Mouse (Mus musculus): ENCODE data around the gene Rtl5. TPM values are rescaled to one million over a fixed set of nuclear protein-coding genes. Genes with fewer than 3 reads are reported as not detected.

Rtl5 gene
- polyA plus RNA-seq, 1 experiment from 2014 or later: 4.6 TPM

DNA sequence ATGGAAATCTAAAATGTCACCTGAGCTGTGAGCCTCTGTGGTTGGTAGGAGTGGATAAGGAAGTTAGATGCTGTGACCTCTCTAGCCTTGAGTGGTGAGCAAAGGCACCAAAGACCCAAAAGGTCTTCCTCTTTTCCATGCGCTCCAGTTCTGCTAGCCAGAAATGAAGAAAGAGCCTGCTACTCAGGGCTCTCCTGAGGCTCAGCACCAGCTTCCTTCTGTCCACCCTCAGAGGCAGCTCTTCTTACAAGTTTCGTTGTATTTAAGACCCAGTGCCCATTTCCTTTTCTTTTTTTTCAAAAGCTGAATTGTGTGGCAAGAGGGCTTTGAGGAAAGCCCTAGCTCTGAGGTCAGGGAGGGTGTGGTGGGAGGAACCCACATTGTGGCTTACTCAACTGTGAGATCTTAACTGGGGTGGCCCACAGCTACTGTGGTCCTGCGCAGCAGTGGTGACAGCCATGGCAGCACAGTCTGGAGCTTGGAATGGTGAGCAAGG lies 34.2 kb downstream of the Rtl5 start:
- DNase-seq (ENCODE audit: low spot score) (no peak), ATAC-seq (replicated peaks; ENCODE audit: low FRiP score) (no peak)
- Histone ChIP-seq H3K9me3 (ENCODE audit: control insufficient read depth, low read length) (no peaks in the 10 kb centered on the region), H3K4me2 (ENCODE audit: low read depth, low read length, severe bottlenecking) (no peak overlapping the region), H3K27me3 (ENCODE audit: control insufficient read depth, insufficient read depth, low read length) (peaks cover 2% of the 10 kb centered on the region; the same call in 1 of the 2 replicates), H3K4me3 (ENCODE audit: low read depth, low read length) (no peak overlapping the region), H3K4me1 (replicated peaks; ENCODE audit: control insufficient read depth, insufficient read depth, low read length) (no peaks in the 10 kb centered on the region), H3K36me3 (ENCODE audit: control insufficient read depth, insufficient read depth, low read length) (no peaks in the 10 kb centered on the region), H3K27ac (ENCODE audit: low read depth, low read length) (no peak overlapping the region), H3K9ac (ENCODE audit: low read length) (no peak overlapping the region)
- WGBS: 71% methylated on average over 3 of the region's 3 CpGs

DNA sequence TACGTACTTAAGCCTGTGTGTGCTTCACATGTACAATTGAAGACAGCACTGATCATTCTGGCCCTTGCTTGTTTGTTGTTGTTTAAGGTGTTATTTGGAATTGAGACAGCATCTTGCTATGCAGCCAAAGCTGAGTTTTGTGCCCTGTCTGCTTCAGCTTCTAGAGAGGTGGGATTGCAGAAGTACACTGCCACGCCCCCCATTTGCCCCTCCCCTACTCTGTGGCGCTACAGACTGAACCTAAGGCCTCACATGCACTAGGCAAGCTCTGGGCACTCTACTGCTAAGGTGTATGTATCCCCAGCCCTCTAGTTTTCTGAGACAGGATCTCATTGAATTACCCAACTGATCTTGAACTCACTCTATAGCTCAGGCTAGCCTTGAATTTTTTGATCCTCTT lies 35.4 kb downstream of the Rtl5 start:
- H3K4me2 ChIP-seq (ENCODE audit: low read depth, low read length, severe bottlenecking): no peak overlapping the region
- no peaks in the 10 kb centered on the region for H3K4me1 ChIP-seq (replicated peaks; ENCODE audit: control insufficient read depth, insufficient read depth, low read length)
- no peaks in the 10 kb centered on the region for H3K36me3 ChIP-seq (ENCODE audit: control insufficient read depth, insufficient read depth, low read length)
- 54% methylated on average over 3 of the region's 3 CpGs for WGBS
- H3K4me3 ChIP-seq (ENCODE audit: low read depth, low read length): no peak overlapping the region
- H3K9me3 ChIP-seq (ENCODE audit: control insufficient read depth, low read length): no peaks in the 10 kb centered on the region
- no peak overlapping the region for H3K27ac ChIP-seq (ENCODE audit: low read depth, low read length)
- peaks cover 2% of the 10 kb centered on the region; the same call in 1 of the 2 replicates for H3K27me3 ChIP-seq (ENCODE audit: control insufficient read depth, insufficient read depth, low read length)
- no peak overlapping the region for H3K9ac ChIP-seq (ENCODE audit: low read length)
- DNase-seq (ENCODE audit: low spot score): no peak
- ATAC-seq (replicated peaks; ENCODE audit: low FRiP score): no peak

DNA sequence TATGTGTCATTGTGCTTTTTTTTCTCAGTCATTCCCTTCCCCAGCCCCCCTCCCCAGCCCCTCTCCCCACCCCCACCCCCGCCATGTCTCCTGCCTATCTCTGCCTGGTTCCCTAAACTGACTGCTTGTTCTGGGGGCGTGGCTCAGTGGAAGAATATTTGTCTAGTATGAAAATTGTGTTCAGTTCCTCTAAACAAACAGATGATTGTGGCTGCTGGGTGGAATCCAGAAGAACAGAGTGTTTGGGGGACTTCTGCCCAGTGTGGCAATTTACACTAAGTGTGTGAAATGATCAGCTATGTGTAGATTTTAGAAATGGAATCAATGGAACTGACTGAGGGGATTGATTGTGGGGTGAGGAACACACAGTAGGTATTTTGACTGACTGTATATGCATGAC lies 37.5 kb downstream of the Rtl5 start:
- Histone ChIP-seq H3K27ac (ENCODE audit: low read depth, low read length) (no peak overlapping the region), H3K4me2 (ENCODE audit: low read depth, low read length, severe bottlenecking) (no peak overlapping the region), H3K4me3 (ENCODE audit: low read depth, low read length) (no peak overlapping the region), H3K27me3 (ENCODE audit: control insufficient read depth, insufficient read depth, low read length) (peaks cover 3% of the 10 kb centered on the region; the same call in 1 of the 2 replicates), H3K9me3 (ENCODE audit: control insufficient read depth, low read length) (no peaks in the 10 kb centered on the region), H3K4me1 (replicated peaks; ENCODE audit: control insufficient read depth, insufficient read depth, low read length) (no peaks in the 10 kb centered on the region), H3K9ac (ENCODE audit: low read length) (no peak overlapping the region), H3K36me3 (ENCODE audit: control insufficient read depth, insufficient read depth, low read length) (no peaks in the 10 kb centered on the region)
- ATAC-seq (replicated peaks; ENCODE audit: low FRiP score) (no peak), DNase-seq (ENCODE audit: low spot score) (no peak)
- 78% methylated on average over 2 of the region's 2 CpGs for WGBS

DNA sequence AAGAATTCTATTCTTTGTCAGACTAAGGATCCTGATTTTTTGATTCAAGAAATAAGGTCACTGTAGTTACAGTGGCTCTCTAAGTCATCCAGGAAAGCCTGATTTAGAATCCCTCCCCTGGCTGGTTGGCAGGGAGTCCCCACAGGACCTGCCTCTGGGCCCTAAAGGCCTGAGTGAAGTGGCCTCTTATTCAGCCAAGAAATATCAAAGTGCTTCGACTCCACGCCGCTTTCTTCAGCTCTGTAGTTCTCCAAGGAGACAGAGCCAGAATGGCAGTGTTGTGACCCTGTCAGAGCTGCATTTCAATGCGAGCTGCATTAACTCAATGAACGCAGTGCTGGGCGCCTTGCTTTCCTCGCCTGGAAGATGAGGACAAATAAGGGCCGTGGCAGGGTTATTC lies 38.7 kb downstream of the Rtl5 start:
- 60% methylated on average over 8 of the region's 8 CpGs for WGBS
- Histone ChIP-seq H3K4me2 (ENCODE audit: low read depth, low read length, severe bottlenecking) (no peak overlapping the region), H3K4me1 (replicated peaks; ENCODE audit: control insufficient read depth, insufficient read depth, low read length) (no peaks in the 10 kb centered on the region), H3K27ac (ENCODE audit: low read depth, low read length) (no peak overlapping the region), H3K36me3 (ENCODE audit: control insufficient read depth, insufficient read depth, low read length) (no peaks in the 10 kb centered on the region), H3K4me3 (ENCODE audit: low read depth, low read length) (no peak overlapping the region), H3K9ac (ENCODE audit: low read length) (no peak overlapping the region), H3K27me3 (ENCODE audit: control insufficient read depth, insufficient read depth, low read length) (peaks cover 2% of the 10 kb centered on the region; the same call in 1 of the 2 replicates), H3K9me3 (ENCODE audit: control insufficient read depth, low read length) (no peaks in the 10 kb centered on the region)
- ATAC-seq (replicated peaks; ENCODE audit: low FRiP score): no peak
- no peak for DNase-seq (ENCODE audit: low spot score)

DNA sequence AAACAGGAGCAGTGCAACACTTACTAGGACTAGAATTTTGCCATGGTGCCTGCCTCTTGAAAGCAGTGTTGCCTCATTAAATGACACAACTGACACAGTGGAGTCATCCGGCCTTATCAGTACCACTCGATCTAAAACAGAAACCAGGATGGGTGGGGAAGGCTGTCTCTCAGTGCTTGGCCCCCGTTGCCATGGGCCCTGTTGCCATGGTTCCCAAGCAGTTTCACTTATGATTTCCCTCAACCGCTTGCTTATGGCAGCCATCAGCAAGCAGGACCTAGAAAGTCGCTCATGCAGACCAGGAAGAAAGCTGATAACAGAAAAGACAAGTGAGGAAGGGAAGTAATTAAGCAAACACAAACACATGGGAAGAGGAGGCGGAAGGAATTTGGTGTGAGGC lies 39.3 kb downstream of the Rtl5 start:
- H3K4me2 ChIP-seq (ENCODE audit: low read depth, low read length, severe bottlenecking): no peak overlapping the region
- no peak overlapping the region for H3K4me3 ChIP-seq (ENCODE audit: low read depth, low read length)
- no peak for DNase-seq (ENCODE audit: low spot score)
- no peak overlapping the region for H3K9ac ChIP-seq (ENCODE audit: low read length)
- no peaks in the 10 kb centered on the region for H3K9me3 ChIP-seq (ENCODE audit: control insufficient read depth, low read length)
- no peaks in the 10 kb centered on the region for H3K36me3 ChIP-seq (ENCODE audit: control insufficient read depth, insufficient read depth, low read length)
- H3K27me3 ChIP-seq (ENCODE audit: control insufficient read depth, insufficient read depth, low read length): peaks cover 2% of the 10 kb centered on the region; the same call in 1 of the 2 replicates
- ATAC-seq (replicated peaks; ENCODE audit: low FRiP score): no peak
- H3K4me1 ChIP-seq (replicated peaks; ENCODE audit: control insufficient read depth, insufficient read depth, low read length): no peaks in the 10 kb centered on the region
- 70% methylated on average over 6 of the region's 6 CpGs for WGBS
- no peak overlapping the region for H3K27ac ChIP-seq (ENCODE audit: low read depth, low read length)

DNA sequence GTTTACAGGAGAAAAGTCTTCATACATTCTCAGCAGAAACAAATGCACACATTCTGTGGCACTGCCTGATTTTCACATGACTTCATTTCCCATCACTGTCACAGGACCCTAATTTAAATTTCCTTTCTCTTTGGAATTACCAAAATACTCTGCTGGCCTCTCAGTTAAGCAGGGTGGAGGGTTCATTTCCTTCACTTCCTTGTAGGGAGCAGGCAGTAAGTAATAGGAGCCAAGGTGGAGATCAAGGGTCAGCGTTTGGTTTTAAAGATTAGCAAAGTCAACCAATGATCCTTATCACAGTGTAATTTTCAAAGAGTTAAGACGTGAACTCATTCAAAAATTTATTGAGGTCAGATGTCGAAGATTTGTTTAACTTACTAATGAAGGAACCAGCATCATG lies 46.1 kb downstream of the Rtl5 start:
- no peak overlapping the region for H3K4me2 ChIP-seq (ENCODE audit: low read depth, low read length, severe bottlenecking)
- WGBS: 63% methylated on average over 3 of the region's 3 CpGs
- DNase-seq (ENCODE audit: low spot score) (no peak), ATAC-seq (replicated peaks; ENCODE audit: low FRiP score) (no peak)
- no peaks in the 10 kb centered on the region for H3K4me1 ChIP-seq (replicated peaks; ENCODE audit: control insufficient read depth, insufficient read depth, low read length)
- H3K27me3 ChIP-seq (ENCODE audit: control insufficient read depth, insufficient read depth, low read length): peaks cover 5% of the 10 kb centered on the region; the same call in 1 of the 2 replicates
- no peak overlapping the region for H3K9ac ChIP-seq (ENCODE audit: low read length)
- H3K27ac ChIP-seq (ENCODE audit: low read depth, low read length): no peak overlapping the region
- no peaks in the 10 kb centered on the region for H3K36me3 ChIP-seq (ENCODE audit: control insufficient read depth, insufficient read depth, low read length)
- no peaks in the 10 kb centered on the region for H3K9me3 ChIP-seq (ENCODE audit: control insufficient read depth, low read length)
- H3K4me3 ChIP-seq (ENCODE audit: low read depth, low read length): no peak overlapping the region

DNA sequence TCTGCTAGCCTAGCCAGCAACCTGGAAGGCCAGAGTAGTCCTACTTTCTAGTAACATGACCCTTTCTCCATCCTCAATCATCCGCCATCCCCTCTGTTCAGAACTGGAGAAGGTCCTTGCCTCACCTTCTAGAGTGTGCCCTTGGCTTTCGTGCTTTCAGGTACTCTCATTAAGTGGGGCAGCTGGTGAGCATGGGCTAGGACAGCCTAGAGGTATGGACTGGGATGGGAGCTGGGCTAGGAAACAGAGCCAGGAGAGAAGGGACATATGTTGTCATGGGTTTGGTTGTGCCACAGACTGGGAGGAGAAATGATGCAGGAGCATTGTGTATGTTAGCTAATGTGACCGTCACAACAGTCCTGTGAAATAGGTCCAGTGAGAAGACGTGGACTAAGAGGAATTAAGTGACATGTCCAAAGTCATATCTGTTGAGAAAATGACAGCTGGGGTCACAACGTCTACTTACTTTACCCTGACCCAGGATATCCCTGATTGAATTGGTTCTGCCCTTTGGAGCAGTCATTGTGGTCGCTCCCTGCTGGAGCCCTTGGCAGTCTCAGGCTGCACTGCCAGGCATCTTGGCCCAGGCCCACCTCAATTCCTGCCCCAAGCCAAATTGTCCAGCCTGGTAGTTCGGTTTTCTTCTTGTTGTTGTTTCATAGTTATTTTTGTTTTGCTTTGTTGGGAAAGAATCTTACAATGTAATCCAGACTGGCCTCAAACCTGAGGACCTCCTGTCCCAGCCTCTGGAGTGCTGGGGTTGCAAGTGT lies 51.4 kb downstream of the Rtl5 start:
- no peak for DNase-seq (ENCODE audit: low spot score)
- Histone ChIP-seq H3K4me1 (replicated peaks; ENCODE audit: control insufficient read depth, insufficient read depth, low read length) (0 out of 2 replicates have a peak, but pooled peaks cover 2% of the 10 kb centered on the region), H3K27me3 (ENCODE audit: control insufficient read depth, insufficient read depth, low read length) (peaks cover 22% of the 10 kb centered on the region), H3K9me3 (ENCODE audit: control insufficient read depth, low read length) (no peaks in the 10 kb centered on the region), H3K27ac (ENCODE audit: low read depth, low read length) (no peak overlapping the region), H3K4me2 (ENCODE audit: low read depth, low read length, severe bottlenecking) (no peak overlapping the region), H3K9ac (ENCODE audit: low read length) (no peak overlapping the region), H3K36me3 (ENCODE audit: control insufficient read depth, insufficient read depth, low read length) (no peaks in the 10 kb centered on the region), H3K4me3 (ENCODE audit: low read depth, low read length) (no peak overlapping the region)
- WGBS: 76% methylated on average over 7 of the region's 7 CpGs
- no peak for ATAC-seq (replicated peaks; ENCODE audit: low FRiP score)

DNA sequence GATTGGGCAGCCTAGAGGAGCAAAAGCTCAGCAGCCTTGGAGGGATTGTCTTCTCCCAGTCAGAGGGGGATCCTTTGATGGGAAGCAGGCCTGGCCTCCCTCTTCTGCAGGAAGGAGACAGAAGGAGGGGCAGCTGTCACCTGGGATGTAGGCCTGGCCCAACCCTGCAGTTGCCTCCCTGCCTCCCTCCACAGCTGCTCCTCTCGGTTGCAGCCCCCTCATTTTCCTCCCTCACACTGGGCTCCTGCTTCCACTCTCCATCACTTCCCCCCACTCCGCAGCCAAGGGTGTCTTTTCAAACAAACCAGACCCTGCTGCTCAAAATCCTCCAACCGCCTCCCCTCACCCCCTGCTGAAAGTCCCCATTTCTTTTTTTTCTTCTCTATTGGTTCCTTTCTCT lies 52.2 kb downstream of the Rtl5 start:
- no peak overlapping the region for H3K27ac ChIP-seq (ENCODE audit: low read depth, low read length)
- H3K4me2 ChIP-seq (ENCODE audit: low read depth, low read length, severe bottlenecking): no peak overlapping the region
- H3K9me3 ChIP-seq (ENCODE audit: control insufficient read depth, low read length): no peaks in the 10 kb centered on the region
- no peak overlapping the region for H3K9ac ChIP-seq (ENCODE audit: low read length)
- H3K27me3 ChIP-seq (ENCODE audit: control insufficient read depth, insufficient read depth, low read length): peaks cover 23% of the 10 kb centered on the region
- H3K4me3 ChIP-seq (ENCODE audit: low read depth, low read length): no peak overlapping the region
- H3K36me3 ChIP-seq (ENCODE audit: control insufficient read depth, insufficient read depth, low read length): no peaks in the 10 kb centered on the region
- WGBS: 50% methylated on average over 2 of the region's 3 CpGs
- DNase-seq (ENCODE audit: low spot score) (no peak), ATAC-seq (replicated peaks; ENCODE audit: low FRiP score) (no peak)
- 0 out of 2 replicates have a peak, but pooled peaks cover 2% of the 10 kb centered on the region for H3K4me1 ChIP-seq (replicated peaks; ENCODE audit: control insufficient read depth, insufficient read depth, low read length)

Measured in forebrain, embryonic 11.5 days (tissue).